Mouse (Mus musculus) lung, postnatal 0 days (tissue): ENCODE measurements around the gene Rara. TPM values are rescaled to one million over a fixed set of nuclear protein-coding genes. Genes with fewer than 3 reads are reported as not detected.

Source experiments
- ATAC-seq: fragments of 200-750 bp; cut with Nextera tagmentation; 2 replicates; pipeline ENCODE4 v1.8.0; 2017; ENCODE audit warnings: moderate library complexity
- DNase-seq: peaks from one replicate; pipeline ENCODE4 v3.0.0-alpha.2; 2016; ENCODE audit warnings: low spot score
- H3K27ac ChIP-seq: fragments of 300-500 bp; sonication (generic); 2 replicates; pipeline ENCODE4 v1.5.1; 2014; ENCODE audit warnings: antibody characterized with exemption, mild to moderate bottlenecking, low read length, mixed read lengths
- H3K27me3 ChIP-seq: fragments of 300-500 bp; sonication (generic); replicated peaks from 2 replicates; pipeline ENCODE4 v1.6.1; 2014; ENCODE audit warnings: low read length, mixed read lengths; ENCODE audit not compliant: insufficient read depth
- H3K36me3 ChIP-seq: fragments of 300-500 bp; sonication (generic); 2 replicates; pipeline ENCODE4 v1.6.1; 2014; ENCODE audit warnings: low read length, mixed read lengths; ENCODE audit not compliant: insufficient read depth
- H3K4me1 ChIP-seq: fragments of 300-500 bp; sonication (generic); 2 replicates; pipeline ENCODE4 v1.6.1; 2014; ENCODE audit warnings: antibody characterized with exemption, low read depth, low read length, mixed read lengths; ENCODE audit not compliant: insufficient read depth
- H3K4me2 ChIP-seq: fragments of 300-500 bp; sonication (generic); replicated peaks from 2 replicates; pipeline ENCODE4 v1.6.1; 2014; ENCODE audit warnings: low read depth, mild to moderate bottlenecking, low read length, moderate library complexity, mixed read lengths
- H3K4me3 ChIP-seq: fragments of 300-500 bp; sonication (generic); 2 replicates; pipeline ENCODE4 v1.5.1; 2014; ENCODE audit warnings: low read depth, low read length
- H3K9ac ChIP-seq: fragments of 300-500 bp; sonication (generic); replicated peaks from 2 replicates; pipeline ENCODE4 v1.6.1; 2014; ENCODE audit warnings: low read depth, mild to moderate bottlenecking
- H3K9me3 ChIP-seq: fragments of 300-500 bp; sonication (generic); 2 replicates; pipeline ENCODE4 v1.6.1; 2016; ENCODE audit warnings: low read length, mixed read lengths
- CTCF ChIP-seq: IDR thresholded peaks from 2 replicates; pipeline ENCODE4 v1.5.1; 2016; ENCODE audit warnings: antibody characterized with exemption, mild to moderate bottlenecking
- EP300 ChIP-seq: IDR thresholded peaks from 2 replicates; pipeline ENCODE4 v1.6.1; 2016; ENCODE audit warnings: antibody characterized with exemption, mild to moderate bottlenecking, control low read depth
- WGBS: fragments of 180-500 bp; shearing (Covaris S2); extraction: QIAGEN DNeasy Blood & Tissue Kit; methylation state at CpG from one replicate; pipeline ENCODE4 v1.1.7; 2014; 5-methylcytosine and 5-hydroxymethylcytosine counted together
- polyA plus RNA-seq: library from polyadenylated mRNA; unstranded; fragments of >200 nt; fragmentation: Nextera tagmentation; extraction: Ambion mirVana; gene quantifications from 2 replicates; pipeline ENCODE4 v1.2.1, GENCODE M21; 2015

Rara gene
- polyA plus RNA-seq, 1 experiment from 2014 or later = 26.2 TPM

DNA sequence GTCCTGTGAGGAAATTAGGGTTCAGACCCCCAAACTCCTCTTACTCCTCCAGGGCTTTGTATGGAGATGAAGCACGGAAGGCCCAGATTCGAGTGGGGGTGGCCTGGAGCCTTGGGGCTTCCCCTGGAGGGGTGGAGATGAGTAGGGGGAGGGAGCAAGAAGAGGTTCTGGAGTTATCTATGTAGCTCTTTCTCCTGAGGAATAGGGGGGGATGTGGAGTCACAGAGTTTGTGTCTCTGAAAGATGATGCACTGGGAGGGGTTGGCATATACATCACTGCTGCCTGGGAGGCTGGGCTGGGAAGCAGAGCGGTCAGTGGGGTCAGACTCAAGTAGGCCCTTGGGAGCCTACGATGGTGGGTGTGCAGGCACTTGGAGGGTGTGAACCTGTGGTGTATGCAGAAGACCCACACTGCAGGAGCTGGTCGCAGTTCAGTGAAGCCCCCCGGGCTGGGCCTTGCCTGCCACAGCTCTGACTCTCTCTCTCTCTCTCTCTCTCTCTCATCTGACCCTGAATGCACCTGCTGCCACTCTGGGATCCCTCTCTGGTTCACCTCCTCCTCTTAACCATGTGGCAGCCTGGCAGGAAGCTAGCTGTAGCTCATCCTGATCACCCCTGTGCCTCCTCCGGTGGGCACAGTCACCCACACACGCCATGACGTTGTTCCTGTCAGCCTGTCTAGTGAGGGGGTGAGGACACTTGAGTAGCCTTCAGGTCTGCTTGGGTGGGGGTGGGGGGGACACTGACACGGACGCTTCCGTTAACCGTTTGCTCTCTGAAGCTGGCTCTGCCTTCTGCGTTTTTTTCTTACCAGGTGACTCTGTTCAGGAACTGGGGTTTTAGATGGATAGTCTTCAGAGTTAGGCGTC is 11.7 kb downstream of the Rara start:
- no peak for ATAC-seq
- Histone ChIP-seq H3K4me2 (peak overlapping the region; percentile 96), H3K36me3 (no peaks in the 10 kb centered on the region), H3K9me3 (no peaks in the 10 kb centered on the region), H3K27ac (peak overlapping the region; percentile 97; the same call in 1 of the 2 replicates), H3K27me3 (no peaks in the 10 kb centered on the region), H3K4me1 (peaks cover 57% of the 10 kb centered on the region), H3K4me3 (peak overlapping the region; percentile 69), H3K9ac (no peak overlapping the region; the same call in 1 of the 2 replicates)
- TF ChIP-seq EP300 (peak; percentile 7; the same call in 1 of the 2 replicates), CTCF (no peak)
- WGBS = 25% methylated on average over 14 of the region's 15 CpGs
- DNase-seq = peak; percentile 49

DNA sequence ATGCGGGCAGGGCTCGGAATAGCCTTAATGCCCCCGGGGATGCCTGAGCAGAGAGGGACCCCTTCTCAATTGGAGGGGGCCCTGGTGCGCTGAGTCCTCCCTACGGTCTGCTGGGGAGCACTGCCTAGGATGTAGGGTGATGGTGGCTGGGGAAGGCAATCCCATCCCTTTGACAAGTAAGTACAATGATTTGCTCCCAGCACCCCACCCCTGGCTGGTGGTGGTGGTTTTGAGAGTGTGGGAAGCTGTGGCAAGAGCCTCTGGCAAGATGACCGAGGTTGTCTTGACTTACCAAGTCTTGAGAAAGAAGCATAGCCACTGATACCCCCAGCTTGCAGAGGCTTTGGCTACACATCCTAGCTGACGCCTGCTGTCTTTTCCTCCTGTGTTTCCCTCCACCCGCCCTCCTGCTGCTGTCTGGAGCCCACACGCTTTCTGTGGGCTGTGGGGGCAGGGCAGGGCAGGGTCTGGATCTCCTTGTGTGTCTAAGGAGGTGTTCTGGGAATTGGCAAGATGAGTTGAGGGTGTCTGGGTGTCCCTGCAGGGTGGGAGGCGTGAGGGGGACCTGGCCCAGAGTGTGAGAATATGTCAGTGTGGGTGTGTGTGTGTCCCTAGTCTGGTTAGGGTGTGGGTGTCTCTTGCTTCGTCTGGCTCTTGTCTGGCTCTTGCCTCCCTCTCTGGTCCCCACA is 12.5 kb downstream of the Rara start:
- H3K27ac ChIP-seq = peak overlapping the region; percentile 98; the same call in 1 of the 2 replicates
- 38% methylated on average over 11 of the region's 11 CpGs for WGBS
- DNase-seq (peak; percentile 72), ATAC-seq (no peak)
- no peaks in the 10 kb centered on the region for H3K9me3 ChIP-seq
- no peaks in the 10 kb centered on the region for H3K27me3 ChIP-seq
- peak overlapping the region; percentile 69; the same call in 1 of the 2 replicates for H3K4me3 ChIP-seq
- TF ChIP-seq CTCF (no peak), EP300 (peak; percentile 5)
- H3K4me1 ChIP-seq = peaks cover 64% of the 10 kb centered on the region
- no peaks in the 10 kb centered on the region for H3K36me3 ChIP-seq
- H3K4me2 ChIP-seq = peak overlapping the region; percentile 96
- no peak overlapping the region; the same call in 1 of the 2 replicates for H3K9ac ChIP-seq

DNA sequence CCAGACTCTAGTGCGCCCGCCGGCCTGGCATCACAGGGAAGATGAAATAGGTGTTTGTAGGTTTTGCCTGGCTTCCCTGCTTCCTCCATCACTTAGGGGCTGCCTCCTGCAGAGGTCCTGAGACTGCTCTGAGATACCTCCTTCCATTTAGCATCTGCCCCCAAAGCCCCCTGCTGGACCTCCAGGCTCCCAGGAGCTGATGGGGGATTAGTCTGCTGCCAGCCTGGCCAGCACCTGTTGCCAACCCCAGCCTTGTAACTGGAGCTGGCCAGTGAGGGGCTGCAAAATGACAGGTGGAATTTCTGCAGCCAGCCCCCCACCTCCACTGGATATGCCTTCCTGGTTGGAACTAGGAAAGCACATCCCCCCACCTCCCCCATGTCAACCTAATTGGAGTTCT is 13.2 kb downstream of the Rara start:
- Histone ChIP-seq H3K27ac (peak overlapping the region; percentile 98), H3K4me1 (peaks cover 64% of the 10 kb centered on the region), H3K9me3 (no peaks in the 10 kb centered on the region), H3K27me3 (no peaks in the 10 kb centered on the region), H3K9ac (peak overlapping the region; percentile 54; the same call in 1 of the 2 replicates), H3K4me3 (peak overlapping the region; percentile 40), H3K4me2 (peak overlapping the region; percentile 96), H3K36me3 (no peaks in the 10 kb centered on the region)
- TF ChIP-seq EP300 (no peak), CTCF (no peak)
- WGBS = 21% methylated on average over 3 of the region's 3 CpGs
- no peak for DNase-seq
- ATAC-seq = no peak

DNA sequence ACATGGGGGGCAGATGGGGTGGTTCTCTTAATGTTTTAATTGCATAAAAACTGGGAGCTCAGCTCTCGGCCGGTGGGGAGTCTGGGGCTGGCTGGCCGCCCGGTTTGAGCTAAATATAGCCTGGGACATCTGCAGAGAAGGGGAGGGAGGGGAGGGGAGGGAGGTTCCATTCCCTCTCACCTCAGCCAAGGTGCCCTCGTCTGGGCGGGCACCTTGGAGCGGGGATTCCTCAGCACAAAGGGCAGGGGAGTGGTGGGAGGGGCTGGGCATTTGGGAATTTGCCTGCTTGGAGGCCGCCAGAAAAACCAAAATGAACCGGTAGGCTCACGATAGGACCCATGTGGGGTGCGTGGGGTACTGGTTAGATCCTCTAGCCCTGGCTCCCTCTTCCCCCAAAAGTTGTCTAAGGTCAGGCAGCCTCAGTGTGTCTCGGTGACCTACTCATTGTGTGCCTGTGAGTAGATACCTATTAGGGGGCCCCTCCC is 13.8 kb downstream of the Rara start:
- ATAC-seq (peak; percentile 9; the same call in 1 of the 2 replicates), DNase-seq (peak; percentile 84)
- peak overlapping the region; percentile 96 for H3K4me2 ChIP-seq
- 3% methylated on average over 12 of the region's 12 CpGs for WGBS
- peak overlapping the region; percentile 54 for H3K9ac ChIP-seq
- no peaks in the 10 kb centered on the region for H3K36me3 ChIP-seq
- TF ChIP-seq CTCF (no peak), EP300 (no peak)
- no peaks in the 10 kb centered on the region for H3K9me3 ChIP-seq
- peak overlapping the region; percentile 98 for H3K27ac ChIP-seq
- no peaks in the 10 kb centered on the region for H3K27me3 ChIP-seq
- H3K4me1 ChIP-seq = peaks cover 64% of the 10 kb centered on the region
- peak overlapping the region; percentile 40 for H3K4me3 ChIP-seq

DNA sequence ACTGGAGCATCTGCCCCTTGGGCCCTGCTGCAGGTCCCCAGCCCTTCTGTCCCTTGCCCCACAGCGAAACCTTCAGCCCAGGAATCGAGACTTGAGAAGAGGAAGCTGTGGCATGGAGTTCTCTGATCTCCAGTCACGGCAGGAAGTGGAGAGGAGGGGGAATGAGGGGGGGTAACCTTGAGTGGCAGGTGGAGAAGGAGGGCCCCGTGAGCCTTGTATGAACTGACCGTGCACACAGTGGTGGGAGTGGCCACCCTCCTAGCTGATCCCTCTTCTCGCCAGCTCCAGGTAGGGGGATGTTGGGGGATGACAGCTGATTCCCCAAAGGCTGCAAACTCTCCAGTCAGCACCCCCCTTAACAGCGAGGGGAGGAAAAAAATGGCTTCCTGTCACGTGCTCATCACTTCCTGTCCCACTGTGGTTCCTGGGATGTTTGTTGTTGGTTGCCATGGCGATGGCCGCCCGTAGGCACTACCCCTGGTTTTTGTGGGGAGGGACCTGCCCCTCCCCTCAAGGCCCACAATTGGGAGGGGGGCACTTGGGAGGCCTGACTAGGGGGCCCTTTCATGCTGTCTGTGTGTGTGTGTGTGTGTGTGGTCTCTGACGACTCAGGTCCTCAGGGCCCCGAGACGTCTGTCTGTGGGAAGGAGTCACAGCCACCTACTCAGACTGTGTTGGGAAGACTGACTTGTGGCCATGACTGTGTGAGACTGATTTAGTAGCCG is 14.4 kb downstream of the Rara start:
- Histone ChIP-seq H3K9me3 (no peaks in the 10 kb centered on the region), H3K27ac (peak overlapping the region; percentile 98), H3K4me2 (peak overlapping the region; percentile 96), H3K4me3 (peak overlapping the region; percentile 40), H3K9ac (peak overlapping the region; percentile 54), H3K36me3 (no peaks in the 10 kb centered on the region), H3K4me1 (peaks cover 59% of the 10 kb centered on the region), H3K27me3 (no peaks in the 10 kb centered on the region)
- TF ChIP-seq EP300 (peak; percentile 94), CTCF (no peak)
- ATAC-seq (peak; percentile 54), DNase-seq (peak; percentile 98)
- 4% methylated on average over 15 of the region's 15 CpGs for WGBS
